Mouse (Mus musculus) liver, embryonic 16.5 days (tissue): ENCODE measurements around the gene Scd4. TPM values are rescaled to one million over a fixed set of nuclear protein-coding genes. Genes with fewer than 3 reads are reported as not detected.

Experiments
- ATAC-seq: fragments of 200-750 bp; cut with Nextera tagmentation; 2 replicates; pipeline ENCODE4 v1.8.0; 2017; ENCODE audit warnings: low read depth, mild to moderate bottlenecking, moderate number of reproducible peaks, moderate library complexity
- H3K27ac ChIP-seq: fragments of 300-500 bp; sonication (generic); 2 replicates; pipeline ENCODE4 v1.5.1; 2014; ENCODE audit warnings: mild to moderate bottlenecking, low read length
- H3K27me3 ChIP-seq: fragments of 300-500 bp; sonication (generic); 2 replicates; pipeline ENCODE4 v1.6.1; 2014; ENCODE audit warnings: low read depth, low read length, mixed read lengths; ENCODE audit not compliant: control insufficient read depth, insufficient read depth
- H3K36me3 ChIP-seq: fragments of 300-500 bp; sonication (generic); 2 replicates; pipeline ENCODE4 v1.6.1; 2014; ENCODE audit warnings: mild to moderate bottlenecking; ENCODE audit not compliant: control insufficient read depth, insufficient read depth
- H3K4me1 ChIP-seq: fragments of 300-500 bp; sonication (generic); 2 replicates; pipeline ENCODE4 v1.6.1; 2014; ENCODE audit warnings: low read depth, low read length, mixed read lengths; ENCODE audit not compliant: control insufficient read depth
- H3K4me2 ChIP-seq: fragments of 300-500 bp; sonication (generic); 2 replicates; pipeline ENCODE4 v1.6.1; 2014; ENCODE audit warnings: low read depth, low read length, mixed read lengths
- H3K4me3 ChIP-seq: fragments of 300-500 bp; sonication (generic); 2 replicates; pipeline ENCODE4 v1.5.1; 2014; ENCODE audit warnings: low read depth, mild to moderate bottlenecking, low read length
- H3K9ac ChIP-seq: fragments of 300-500 bp; sonication (generic); 2 replicates; pipeline ENCODE4 v1.6.1; 2014; ENCODE audit warnings: low read depth, low read length
- H3K9me3 ChIP-seq: fragments of 300-500 bp; sonication (generic); replicated peaks from 2 replicates; pipeline ENCODE4 v1.6.1; 2016; ENCODE audit warnings: low read length; ENCODE audit not compliant: control insufficient read depth
- WGBS: fragments of 180-500 bp; shearing (Covaris S2); extraction: QIAGEN DNeasy Blood & Tissue Kit; methylation state at CpG from one replicate; pipeline ENCODE4 v1.1.7; 2014; ENCODE audit not compliant: insufficient replicate concordance; 5-methylcytosine and 5-hydroxymethylcytosine counted together
- polyA plus RNA-seq: library from polyadenylated mRNA; unstranded; fragments of >200 nt; fragmentation: Nextera tagmentation; extraction: Ambion mirVana; gene quantifications from 2 replicates; pipeline ENCODE4 v1.2.1, GENCODE M21; 2015

The Scd4 gene
- polyA plus RNA-seq, 1 experiment from 2014 or later: 0.04 TPM

DNA sequence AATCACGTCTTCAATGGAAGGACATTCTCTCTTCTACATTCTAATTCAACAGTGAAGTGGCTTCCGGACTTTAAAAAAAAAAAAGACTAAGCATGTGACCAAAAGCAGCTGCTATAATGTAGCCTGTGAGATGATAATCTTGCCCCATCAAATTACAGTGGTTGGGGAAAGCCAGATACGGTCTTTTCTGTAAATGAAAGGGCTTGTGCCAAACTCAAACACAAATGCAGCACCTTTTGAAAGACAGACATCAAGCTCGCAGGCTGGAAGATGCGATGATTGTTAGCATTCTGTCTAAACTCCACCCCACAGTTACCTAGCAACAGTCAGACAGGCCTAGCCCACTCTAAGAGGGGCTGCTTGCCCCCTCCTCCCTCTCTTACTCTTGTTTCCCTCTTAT is 22.1 kb upstream of the Scd4 start:
- Histone ChIP-seq H3K9me3 (no peaks in the 10 kb centered on the region), H3K27me3 (no peaks in the 10 kb centered on the region), H3K27ac (no peak overlapping the region), H3K9ac (no peak overlapping the region), H3K4me2 (no peak overlapping the region), H3K4me3 (no peak overlapping the region), H3K4me1 (peaks cover 23% of the 10 kb centered on the region), H3K36me3 (peaks cover 9% of the 10 kb centered on the region)
- WGBS: 61% methylated on average over 5 of the region's 5 CpGs
- ATAC-seq: no peak

DNA sequence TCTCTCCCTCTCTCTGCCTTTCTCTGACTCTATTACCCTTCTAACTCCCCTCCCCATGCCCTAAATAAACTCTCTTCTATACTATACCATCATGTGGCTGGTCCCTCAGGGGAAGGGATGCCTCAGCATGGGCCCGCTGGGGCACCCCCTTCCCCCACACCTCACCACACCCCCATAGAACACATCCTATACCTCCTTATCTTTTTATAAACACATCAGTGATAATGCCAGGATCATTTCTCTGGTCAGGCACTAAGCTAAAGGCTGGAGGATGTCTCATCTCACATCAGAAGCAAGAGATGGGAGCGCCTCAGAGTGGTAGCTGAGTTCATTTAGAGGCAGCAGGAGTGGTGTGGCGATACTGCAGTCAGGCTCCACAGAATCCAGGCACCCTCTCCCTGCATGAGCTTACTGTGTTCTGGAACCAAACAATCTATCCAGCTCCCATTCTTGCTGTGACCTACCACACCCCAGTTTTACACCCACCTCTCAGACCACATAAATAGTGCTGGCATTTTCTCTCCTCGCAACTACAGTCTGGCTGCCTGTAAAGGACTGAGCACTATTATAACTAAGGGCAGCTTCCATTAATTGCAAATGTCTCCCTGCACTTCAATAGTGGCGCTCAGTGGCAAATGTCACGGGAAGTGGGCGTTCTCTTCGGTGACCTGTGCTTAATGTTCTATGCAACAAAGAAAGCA is 21.4 kb upstream of the Scd4 start:
- no peak overlapping the region for H3K4me3 ChIP-seq
- no peak for ATAC-seq
- WGBS: 78% methylated on average over 8 of the region's 8 CpGs

DNA sequence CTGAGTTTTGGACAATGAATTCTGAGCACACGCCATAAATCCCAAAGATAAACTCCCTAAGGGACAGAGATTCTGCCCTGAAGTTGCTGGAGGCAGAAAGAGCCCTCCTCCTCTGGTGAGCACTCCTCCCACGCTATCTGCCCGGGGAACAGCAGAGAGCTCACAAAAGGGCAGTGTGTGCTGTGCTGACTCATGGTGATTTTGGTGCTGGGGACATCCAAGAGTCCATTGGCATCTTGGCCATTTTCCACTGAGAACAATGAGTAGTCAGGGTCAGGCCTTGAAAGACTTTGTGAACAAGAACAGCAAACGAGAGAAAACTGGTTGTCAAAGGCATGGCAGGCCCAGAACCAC is 20.9 kb upstream of the Scd4 start:
- no peak overlapping the region for H3K4me2 ChIP-seq
- no peak overlapping the region for H3K4me3 ChIP-seq
- H3K9ac ChIP-seq: no peak overlapping the region
- peaks cover 23% of the 10 kb centered on the region for H3K4me1 ChIP-seq
- no peak overlapping the region for H3K27ac ChIP-seq
- no peaks in the 10 kb centered on the region for H3K9me3 ChIP-seq
- ATAC-seq: no peak
- no peaks in the 10 kb centered on the region for H3K27me3 ChIP-seq
- 48% methylated on average over 4 of the region's 4 CpGs for WGBS
- peaks cover 2% of the 10 kb centered on the region; the same call in 1 of the 2 replicates for H3K36me3 ChIP-seq

More for the DNA sequence above, 21.4 kb upstream of the Scd4 start:
- Histone ChIP-seq H3K36me3 (peaks cover 4% of the 10 kb centered on the region), H3K27me3 (no peaks in the 10 kb centered on the region), H3K9me3 (no peaks in the 10 kb centered on the region), H3K4me1 (peaks cover 23% of the 10 kb centered on the region), H3K27ac (no peak overlapping the region), H3K4me2 (no peak overlapping the region), H3K9ac (no peak overlapping the region)

DNA sequence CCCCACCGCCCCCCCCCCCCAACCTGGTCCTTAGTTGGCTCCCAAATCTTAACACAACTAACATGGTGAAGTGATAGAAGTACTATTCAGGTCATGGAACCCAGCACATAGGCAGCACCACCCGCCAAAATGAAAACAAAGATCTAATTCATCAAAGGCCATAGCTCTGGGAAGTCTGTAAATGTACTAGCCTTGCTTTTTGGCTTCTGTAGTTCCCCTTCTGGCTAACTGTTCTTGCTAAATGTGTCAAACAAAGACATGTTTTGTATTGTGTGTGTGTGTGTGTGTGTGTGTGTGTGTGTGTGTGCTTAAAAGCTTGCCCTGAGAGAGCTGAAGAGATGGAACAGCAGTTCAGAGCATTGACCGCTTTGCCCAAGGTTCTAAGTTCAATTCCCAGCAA is 19.8 kb upstream of the Scd4 start:
- H3K27me3 ChIP-seq: no peaks in the 10 kb centered on the region
- H3K9me3 ChIP-seq: no peaks in the 10 kb centered on the region
- 67% methylated on average over 3 of the region's 3 CpGs for WGBS
- H3K9ac ChIP-seq: no peak overlapping the region
- no peak overlapping the region for H3K4me2 ChIP-seq
- no peak overlapping the region for H3K27ac ChIP-seq
- no peaks in the 10 kb centered on the region for H3K36me3 ChIP-seq
- H3K4me3 ChIP-seq: no peak overlapping the region
- no peak for ATAC-seq
- H3K4me1 ChIP-seq: peaks cover 23% of the 10 kb centered on the region

DNA sequence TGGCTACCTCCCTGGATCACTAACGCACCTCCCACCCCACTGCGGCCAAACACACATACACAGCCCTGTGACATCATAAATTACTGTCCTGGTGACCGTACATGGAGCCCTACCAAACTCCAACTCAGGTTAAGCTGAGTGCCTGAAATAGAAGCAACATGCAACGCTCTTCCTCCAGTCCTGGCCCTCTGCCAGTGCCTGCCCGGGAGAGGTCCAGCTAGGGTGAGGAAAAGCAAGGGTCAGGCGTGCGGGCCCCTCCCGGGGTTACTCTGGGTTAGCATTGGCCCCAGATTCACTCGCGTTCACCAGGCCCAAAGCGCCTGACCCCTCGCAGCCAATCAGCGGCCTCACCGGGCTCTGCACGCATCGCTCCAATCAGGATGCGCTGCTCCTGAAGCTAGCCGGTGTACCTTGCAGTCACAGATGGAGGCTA is 18.5 kb upstream of the Scd4 start:
- WGBS: 3% methylated on average over 18 of the region's 18 CpGs
- H3K27ac ChIP-seq: peak overlapping the region; percentile 71
- peak overlapping the region; percentile 82 for H3K4me2 ChIP-seq
- H3K4me3 ChIP-seq: peak overlapping the region; percentile 58
- ATAC-seq: peak; percentile 95
- H3K36me3 ChIP-seq: no peaks in the 10 kb centered on the region
- H3K27me3 ChIP-seq: no peaks in the 10 kb centered on the region
- no peaks in the 10 kb centered on the region for H3K9me3 ChIP-seq
- H3K4me1 ChIP-seq: peaks cover 23% of the 10 kb centered on the region
- H3K9ac ChIP-seq: peak overlapping the region; percentile 28; the same call in 1 of the 2 replicates

DNA sequence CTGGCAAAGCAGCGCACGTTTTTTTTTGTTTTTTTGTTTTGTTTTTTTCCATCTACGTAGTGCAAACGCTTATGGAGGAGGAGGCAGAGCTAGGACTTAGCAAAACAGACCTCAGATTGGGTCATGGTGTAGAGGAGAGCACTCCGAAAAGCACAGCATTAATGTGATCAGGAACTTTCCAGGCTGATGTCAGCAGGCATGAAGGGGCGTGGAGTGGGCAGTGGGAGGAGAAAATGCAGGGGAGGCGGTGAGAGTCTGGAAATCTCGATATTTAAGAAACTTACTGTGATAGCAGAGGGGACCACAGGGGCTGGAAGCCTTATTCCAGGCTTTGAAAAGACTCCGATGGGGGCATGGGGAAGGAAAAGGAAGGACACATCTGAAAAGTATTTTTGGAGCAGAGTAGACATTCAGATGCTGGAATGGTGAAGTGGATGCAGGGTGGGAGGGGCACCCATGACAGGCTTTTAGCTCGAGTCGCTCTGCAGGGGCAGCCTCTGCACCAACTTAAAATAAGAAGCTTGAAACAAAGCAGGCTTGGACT is 17.9 kb upstream of the Scd4 start:
- Histone ChIP-seq H3K4me2 (peak overlapping the region; percentile 82), H3K9me3 (no peaks in the 10 kb centered on the region), H3K4me1 (peaks cover 23% of the 10 kb centered on the region), H3K27me3 (no peaks in the 10 kb centered on the region), H3K27ac (peak overlapping the region; percentile 71), H3K4me3 (peak overlapping the region; percentile 58), H3K9ac (peak overlapping the region; percentile 28; the same call in 1 of the 2 replicates), H3K36me3 (no peaks in the 10 kb centered on the region)
- ATAC-seq: peak; percentile 33; the same call in 1 of the 2 replicates
- 3% methylated on average over 11 of the region's 11 CpGs for WGBS

DNA sequence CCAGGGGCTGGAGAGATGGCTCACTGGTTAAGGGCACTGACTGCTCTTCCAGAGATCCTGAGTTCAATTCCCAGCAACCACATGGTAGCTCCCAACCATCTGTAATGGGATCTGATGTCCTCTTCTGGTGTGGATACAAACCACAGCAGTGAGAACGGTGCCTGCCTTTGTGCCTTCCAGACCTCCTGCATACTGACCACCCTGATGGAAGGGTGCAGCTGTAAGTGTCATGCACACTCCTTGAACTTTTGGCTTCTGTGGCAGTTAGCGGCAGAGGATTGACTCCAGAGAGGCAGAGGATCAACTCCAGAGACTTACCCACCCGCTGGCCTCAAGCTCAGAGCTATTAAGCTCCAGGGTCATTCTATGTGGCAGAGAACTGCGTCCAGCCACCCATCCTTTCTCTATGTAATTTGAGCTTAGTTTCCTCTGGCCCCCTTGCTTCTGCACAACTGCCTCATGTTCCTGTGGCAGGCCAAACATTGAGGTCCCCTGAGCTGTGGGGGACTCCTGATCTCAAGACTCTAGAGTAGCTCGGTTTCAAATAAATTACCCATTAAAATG is 16.1 kb upstream of the Scd4 start:
- H3K4me1 ChIP-seq: peaks cover 15% of the 10 kb centered on the region
- no peak overlapping the region for H3K4me2 ChIP-seq
- no peak overlapping the region for H3K27ac ChIP-seq
- no peak overlapping the region for H3K9ac ChIP-seq
- H3K27me3 ChIP-seq: no peaks in the 10 kb centered on the region
- 66% methylated on average over 5 of the region's 5 CpGs for WGBS
- no peak overlapping the region for H3K4me3 ChIP-seq
- no peaks in the 10 kb centered on the region for H3K9me3 ChIP-seq
- H3K36me3 ChIP-seq: no peaks in the 10 kb centered on the region
- no peak for ATAC-seq

DNA sequence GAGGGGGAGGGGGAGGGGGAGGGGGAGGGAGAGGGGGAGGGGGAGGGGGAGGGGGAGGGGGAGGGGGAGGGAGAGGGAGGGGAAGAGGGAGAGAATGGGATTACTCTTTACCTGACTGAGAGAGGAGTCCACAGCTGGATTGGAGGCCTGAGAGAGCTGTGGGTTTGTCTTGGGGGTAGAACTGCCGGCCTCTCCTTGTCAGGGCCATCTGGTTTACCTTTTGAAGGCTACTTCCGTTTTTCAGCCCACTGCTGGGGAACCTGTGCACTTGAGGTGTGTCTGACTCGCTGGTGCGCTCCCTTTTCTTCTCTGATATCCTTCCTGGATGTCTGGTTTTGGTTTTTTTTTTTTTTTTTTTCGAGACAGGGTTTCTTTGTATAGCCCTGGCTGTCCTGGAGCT is 15.5 kb upstream of the Scd4 start:
- WGBS: 60% methylated on average over 5 of the region's 5 CpGs
- no peak overlapping the region for H3K9ac ChIP-seq
- H3K27me3 ChIP-seq: no peaks in the 10 kb centered on the region
- H3K4me1 ChIP-seq: peaks cover 11% of the 10 kb centered on the region
- H3K36me3 ChIP-seq: no peaks in the 10 kb centered on the region
- no peak overlapping the region for H3K4me3 ChIP-seq
- no peak for ATAC-seq
- H3K4me2 ChIP-seq: no peak overlapping the region
- H3K9me3 ChIP-seq: no peaks in the 10 kb centered on the region
- no peak overlapping the region for H3K27ac ChIP-seq

DNA sequence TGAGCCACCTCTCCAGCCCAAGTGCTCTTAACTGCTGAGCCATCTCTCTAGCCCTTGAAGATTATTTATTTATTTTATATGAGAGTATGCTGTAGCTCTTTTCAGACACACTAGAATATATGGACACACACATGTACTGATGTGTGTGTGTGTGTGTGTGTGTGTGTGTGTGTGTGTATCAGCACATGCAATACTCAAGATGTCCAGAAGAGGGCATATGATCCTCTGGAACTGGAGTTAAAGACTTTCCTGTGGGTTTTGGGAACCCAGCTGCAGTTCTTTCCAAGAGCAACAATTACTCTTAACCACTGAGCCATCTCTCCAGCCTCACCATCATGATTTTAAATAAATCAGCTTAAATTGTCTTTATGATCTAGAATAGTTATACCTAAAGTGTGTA is 14.3 kb upstream of the Scd4 start:
- H3K4me1 ChIP-seq: peaks cover 11% of the 10 kb centered on the region
- H3K27ac ChIP-seq: no peak overlapping the region
- no peak overlapping the region for H3K4me3 ChIP-seq
- H3K27me3 ChIP-seq: no peaks in the 10 kb centered on the region
- H3K9ac ChIP-seq: no peak overlapping the region
- no peaks in the 10 kb centered on the region for H3K36me3 ChIP-seq
- ATAC-seq: no peak
- H3K9me3 ChIP-seq: no peaks in the 10 kb centered on the region
- H3K4me2 ChIP-seq: no peak overlapping the region
